Mouse (Mus musculus): ENCODE measurements around the gene Flt3l. TPM values are rescaled to one million over a fixed set of nuclear protein-coding genes. Genes with fewer than 3 reads are reported as not detected.
"Not testable (repeated sequence)": the region's sequence is repeated elsewhere in the genome, so short reads cannot be mapped to it uniquely, and the experiment has no call there.

The Flt3l gene
- polyA plus RNA-seq, 1 experiment: 17.1 TPM

DNA sequence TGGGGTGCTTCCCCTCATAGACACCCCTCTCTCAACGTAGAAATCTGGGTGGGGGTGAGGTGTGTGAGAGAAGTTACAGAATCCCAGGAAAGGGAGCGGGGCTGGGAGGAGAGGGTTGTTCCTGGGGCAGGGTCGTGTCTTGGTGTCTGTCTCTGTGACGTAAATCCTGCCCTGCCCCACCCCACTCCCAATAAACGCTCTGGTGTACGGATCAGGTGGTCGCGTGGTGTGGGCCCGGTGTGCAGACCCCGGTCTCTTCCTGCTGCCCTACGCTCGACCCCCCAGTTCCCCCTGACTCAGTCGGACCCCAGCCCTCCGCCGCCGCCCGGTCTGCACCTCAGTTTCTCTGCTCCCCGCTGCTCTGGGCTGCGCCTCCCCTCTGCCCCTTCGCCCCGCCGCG is 39.7 kb upstream of the Flt3l start:
- H3K27ac ChIP-seq (ENCODE audit: insufficient read depth, low read length): no peak overlapping the region
- no peak overlapping the region for H3K4me3 ChIP-seq (ENCODE audit: insufficient read depth, low read length)
- no peaks in the 10 kb centered on the region for H3K4me1 ChIP-seq (ENCODE audit: control insufficient read depth, insufficient read depth, low read length)
- TF ChIP-seq CTCF (IDR thresholded peaks at IDR 0.05; ENCODE audit: borderline replicate concordance, insufficient read depth, low read length) (no peak), POLR2A (IDR thresholded peaks at IDR 0.05; ENCODE audit: low read depth, low read length) (no peak)

DNA sequence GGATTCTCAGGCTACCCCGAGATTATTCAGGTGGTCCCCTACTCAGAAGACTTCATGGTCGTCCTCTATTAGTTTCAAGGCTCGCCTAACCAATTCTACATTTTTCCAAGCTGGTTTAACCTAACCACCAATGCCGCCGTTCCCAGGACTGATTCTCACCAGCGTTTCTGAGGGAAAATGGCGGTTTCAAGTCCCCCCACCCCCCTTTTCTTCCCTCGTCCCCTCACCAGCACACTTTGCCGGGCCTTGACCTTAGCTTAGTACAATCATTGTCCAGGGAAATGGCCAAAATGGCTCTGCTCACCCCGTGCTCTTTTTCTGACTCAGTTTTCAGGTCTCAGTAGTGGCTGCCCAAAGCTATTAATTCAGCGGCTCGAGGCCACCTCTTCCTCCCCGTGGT is 39.2 kb upstream of the Flt3l start:
- no peak for TF ChIP-seq POLR2A (IDR thresholded peaks at IDR 0.05; ENCODE audit: low read depth, low read length)
- TF ChIP-seq CTCF (IDR thresholded peaks at IDR 0.05; ENCODE audit: borderline replicate concordance, insufficient read depth, low read length): no peak
- Histone ChIP-seq H3K27ac (ENCODE audit: insufficient read depth, low read length) (no peak overlapping the region), H3K4me1 (ENCODE audit: control insufficient read depth, insufficient read depth, low read length) (no peaks in the 10 kb centered on the region), H3K4me3 (ENCODE audit: insufficient read depth, low read length) (no peak overlapping the region)

DNA sequence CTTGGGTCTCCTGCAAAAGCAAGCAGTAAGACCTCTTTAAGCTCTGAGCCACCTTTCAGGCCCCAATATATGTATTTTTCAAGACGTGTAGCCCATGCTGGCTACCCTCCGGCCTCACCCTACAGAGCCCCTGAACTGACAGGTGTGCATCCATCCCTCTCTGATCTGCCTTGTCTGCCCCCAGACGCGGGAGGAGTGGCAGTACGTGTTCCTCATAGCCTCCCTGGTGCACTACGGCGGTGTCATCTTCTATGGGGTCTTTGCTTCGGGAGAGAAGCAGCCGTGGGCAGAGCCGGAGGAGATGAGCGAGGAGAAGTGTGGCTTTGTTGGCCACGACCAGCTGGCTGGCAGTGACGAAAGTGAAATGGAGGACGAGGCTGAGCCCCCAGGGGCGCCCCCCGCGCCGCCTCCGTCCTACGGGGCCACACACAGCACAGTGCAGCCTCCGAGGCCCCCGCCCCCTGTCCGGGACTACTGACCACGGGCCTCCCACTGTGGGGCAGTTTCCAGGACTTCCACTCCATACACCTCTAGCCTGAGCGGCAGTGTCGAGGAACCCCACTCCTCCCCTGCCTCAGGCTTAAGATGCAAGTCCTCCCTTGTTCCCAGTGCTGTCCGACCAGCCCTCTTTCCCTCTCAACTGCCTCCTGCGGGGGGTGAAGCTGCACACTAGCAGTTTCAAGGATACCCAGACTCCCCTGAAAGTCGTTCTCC is 38.5 kb upstream of the Flt3l start:
- no peak overlapping the region for H3K27ac ChIP-seq (ENCODE audit: insufficient read depth, low read length)
- TF ChIP-seq POLR2A (IDR thresholded peaks at IDR 0.05; ENCODE audit: low read depth, low read length) (no peak), CTCF (IDR thresholded peaks at IDR 0.05; ENCODE audit: borderline replicate concordance, insufficient read depth, low read length) (no peak)
- H3K4me3 ChIP-seq (ENCODE audit: insufficient read depth, low read length): no peak overlapping the region

GRCm38 (mm10) chr7:45173772-45174171 is 37.5 kb upstream of the Flt3l start:
- H3K4me1 ChIP-seq (ENCODE audit: control insufficient read depth, insufficient read depth, low read length); H3K27ac ChIP-seq (ENCODE audit: insufficient read depth, low read length); H3K4me3 ChIP-seq (ENCODE audit: insufficient read depth, low read length): not testable (repeated sequence)

More for the DNA sequence above, 38.5 kb upstream of the Flt3l start:
- no peaks in the 10 kb centered on the region for H3K4me1 ChIP-seq (ENCODE audit: control insufficient read depth, insufficient read depth, low read length)

DNA sequence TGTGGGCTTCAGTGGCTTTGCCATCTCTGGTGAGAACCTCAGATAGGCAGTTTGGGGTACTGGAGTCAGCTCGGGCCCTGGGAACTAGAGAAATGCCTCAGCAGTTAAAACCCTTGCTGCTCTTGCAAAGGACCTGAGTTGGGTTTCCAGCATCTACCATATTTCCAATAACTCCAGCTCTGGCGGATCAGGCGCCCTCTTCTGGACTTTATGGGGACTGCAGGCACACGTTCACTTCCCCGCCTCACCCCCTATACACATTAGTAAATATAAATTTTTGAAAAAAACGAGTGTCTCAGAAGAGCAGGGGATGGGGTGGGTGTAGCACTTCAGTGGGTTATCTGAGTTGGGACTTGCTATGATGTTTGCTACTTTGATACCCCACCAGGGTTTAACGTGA is 36.7 kb upstream of the Flt3l start:
- no peaks in the 10 kb centered on the region for H3K4me1 ChIP-seq (ENCODE audit: control insufficient read depth, insufficient read depth, low read length)
- TF ChIP-seq POLR2A (IDR thresholded peaks at IDR 0.05; ENCODE audit: low read depth, low read length) (no peak), CTCF (IDR thresholded peaks at IDR 0.05; ENCODE audit: borderline replicate concordance, insufficient read depth, low read length) (no peak)
- no peak overlapping the region for H3K4me3 ChIP-seq (ENCODE audit: insufficient read depth, low read length)
- H3K27ac ChIP-seq (ENCODE audit: insufficient read depth, low read length): no peak overlapping the region

DNA sequence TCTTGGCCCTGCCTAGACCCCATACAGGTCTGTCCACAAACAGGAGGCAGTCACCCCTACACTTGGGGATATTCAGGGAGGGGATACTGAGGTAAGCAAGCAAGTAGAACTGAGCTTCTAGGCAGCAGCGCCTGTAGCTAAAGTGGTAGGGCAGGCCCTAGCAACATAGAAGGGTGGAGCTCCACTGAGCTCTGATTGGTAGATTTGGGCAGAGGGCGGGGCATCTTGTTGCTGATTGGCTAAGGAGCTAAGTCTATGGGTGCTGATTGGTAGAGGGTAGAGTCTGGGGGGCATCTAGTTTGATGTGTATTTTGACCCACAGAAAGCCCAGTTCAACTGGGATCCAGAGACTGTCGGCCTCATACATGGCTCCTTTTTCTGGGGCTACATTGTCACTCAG is 33.3 kb upstream of the Flt3l start:
- Histone ChIP-seq H3K4me3 (ENCODE audit: insufficient read depth, low read length) (no peak overlapping the region), H3K4me1 (ENCODE audit: control insufficient read depth, insufficient read depth, low read length) (no peaks in the 10 kb centered on the region), H3K27ac (ENCODE audit: insufficient read depth, low read length) (no peak overlapping the region)
- TF ChIP-seq CTCF (IDR thresholded peaks at IDR 0.05; ENCODE audit: borderline replicate concordance, insufficient read depth, low read length) (no peak), POLR2A (IDR thresholded peaks at IDR 0.05; ENCODE audit: low read depth, low read length) (no peak)

- H3K27ac ChIP-seq (ENCODE audit: insufficient read depth, low read length): no peak overlapping the region
- H3K4me1 ChIP-seq (ENCODE audit: control insufficient read depth, insufficient read depth, low read length): no peaks in the 10 kb centered on the region
- no peak for TF ChIP-seq CTCF (IDR thresholded peaks at IDR 0.05; ENCODE audit: borderline replicate concordance, insufficient read depth, low read length)
- no peak for TF ChIP-seq POLR2A (IDR thresholded peaks at IDR 0.05; ENCODE audit: low read depth, low read length)
- H3K4me3 ChIP-seq (ENCODE audit: insufficient read depth, low read length): no peak overlapping the region
Observed at GRCm38 (mm10) chr7:45168656-45169055, 32.4 kb upstream of the Flt3l start.

DNA sequence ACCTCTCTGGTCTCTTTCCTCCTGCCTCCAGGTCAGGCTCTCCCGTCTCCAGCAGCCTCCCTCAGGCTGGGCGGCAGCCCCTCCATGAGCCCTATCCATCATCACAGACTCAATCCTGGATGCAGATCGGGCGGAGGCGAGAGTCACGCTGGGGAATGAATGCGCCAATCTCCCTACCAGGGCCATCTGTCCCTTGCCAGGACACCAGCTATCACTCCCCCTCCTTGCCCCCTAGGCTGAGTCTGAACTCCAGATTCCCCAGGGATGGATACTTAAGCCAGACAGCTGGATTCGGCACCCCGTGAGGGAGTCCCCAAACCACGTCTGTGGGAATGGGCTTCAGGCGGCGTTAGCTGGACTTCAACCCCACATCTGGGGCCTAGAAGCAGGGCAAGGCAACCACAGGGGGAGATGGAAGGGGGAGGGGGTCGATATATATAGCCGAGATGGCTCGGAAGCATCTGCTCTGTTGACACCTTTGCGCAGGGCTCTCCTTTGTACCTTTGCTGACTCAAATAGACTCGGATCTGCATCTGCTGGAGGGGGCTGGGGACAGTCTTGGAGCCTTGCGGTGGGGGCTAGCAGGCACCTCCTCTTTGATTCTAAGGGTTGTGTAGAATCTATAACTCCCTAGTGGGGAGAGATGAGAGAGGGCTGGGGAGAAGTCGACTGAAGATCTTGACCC is 31.7 kb upstream of the Flt3l start:
- no peak overlapping the region for H3K4me3 ChIP-seq (ENCODE audit: insufficient read depth, low read length)
- TF ChIP-seq POLR2A (IDR thresholded peaks at IDR 0.05; ENCODE audit: low read depth, low read length): no peak
- no peak for TF ChIP-seq CTCF (IDR thresholded peaks at IDR 0.05; ENCODE audit: borderline replicate concordance, insufficient read depth, low read length)
- H3K4me1 ChIP-seq (ENCODE audit: control insufficient read depth, insufficient read depth, low read length): no peaks in the 10 kb centered on the region
- H3K27ac ChIP-seq (ENCODE audit: insufficient read depth, low read length): no peak overlapping the region

DNA sequence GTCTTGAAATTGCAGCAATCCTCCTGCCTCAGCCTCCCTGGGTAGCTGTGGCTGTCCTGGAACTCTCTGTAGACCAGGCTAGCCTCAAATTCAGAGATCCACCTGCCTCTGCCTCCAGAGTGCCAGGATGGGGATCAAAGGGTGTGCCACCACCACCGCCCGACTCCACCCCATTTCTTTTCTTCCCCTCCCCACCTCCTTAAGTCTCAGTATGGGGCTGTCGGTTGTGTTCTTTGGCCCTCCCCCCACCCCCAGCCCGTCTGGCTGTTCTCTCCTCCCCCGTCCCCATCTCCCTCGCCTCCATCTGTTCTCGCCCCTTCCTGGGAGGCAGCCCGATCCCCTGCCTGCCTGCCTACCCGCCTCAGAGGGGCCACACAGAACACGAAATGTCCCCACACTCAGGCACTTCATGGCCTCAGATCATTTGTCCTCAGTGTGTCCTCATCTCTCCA is 30.7 kb upstream of the Flt3l start:
- TF ChIP-seq POLR2A (IDR thresholded peaks at IDR 0.05; ENCODE audit: low read depth, low read length): no peak
- TF ChIP-seq CTCF (IDR thresholded peaks at IDR 0.05; ENCODE audit: borderline replicate concordance, insufficient read depth, low read length): no peak
- Histone ChIP-seq H3K4me1 (ENCODE audit: control insufficient read depth, insufficient read depth, low read length) (no peaks in the 10 kb centered on the region), H3K27ac (ENCODE audit: insufficient read depth, low read length) (no peak overlapping the region)

DNA sequence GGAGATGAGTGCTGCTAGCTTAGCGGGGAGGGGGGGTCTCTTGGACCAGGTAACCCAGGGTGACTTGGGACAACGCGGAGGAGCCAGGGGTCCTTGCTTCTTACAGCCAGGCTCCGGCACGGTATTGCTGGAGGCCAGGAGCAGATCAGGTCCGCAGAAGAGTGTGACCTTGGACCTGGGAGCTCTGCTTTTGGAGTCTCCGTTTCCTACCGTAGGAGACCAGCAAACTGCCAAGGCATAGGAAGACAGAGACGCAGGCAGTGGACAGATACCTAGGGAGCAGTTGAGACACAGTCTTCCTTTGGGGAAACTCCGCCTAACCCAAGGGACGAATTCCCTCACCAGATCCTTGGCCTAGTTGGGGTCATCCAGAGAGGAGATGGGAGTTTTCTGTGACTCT is 29.5 kb upstream of the Flt3l start:
- no peak overlapping the region for H3K27ac ChIP-seq (ENCODE audit: insufficient read depth, low read length)
- TF ChIP-seq POLR2A (IDR thresholded peaks at IDR 0.05; ENCODE audit: low read depth, low read length) (no peak), CTCF (IDR thresholded peaks at IDR 0.05; ENCODE audit: borderline replicate concordance, insufficient read depth, low read length) (no peak)
- no peaks in the 10 kb centered on the region for H3K4me1 ChIP-seq (ENCODE audit: control insufficient read depth, insufficient read depth, low read length)
- H3K4me3 ChIP-seq (ENCODE audit: insufficient read depth, low read length): no peak overlapping the region

More for the DNA sequence above, 30.7 kb upstream of the Flt3l start:
- H3K4me3 ChIP-seq (ENCODE audit: insufficient read depth, low read length): no peak overlapping the region
